Mouse (Mus musculus): ENCODE data around the gene Slc17a4. TPM values are rescaled to one million over a fixed set of nuclear protein-coding genes. Genes with fewer than 3 reads are reported as not detected.

Slc17a4 gene
- polyA plus RNA-seq, 1 experiment, result not detected

GRCm38 (mm10) chr13:23856401-23856800 lies 58.4 kb downstream of the Slc17a4 start:
- Histone ChIP-seq H3K27me3 (ENCODE audit: control insufficient read depth, insufficient read depth, low read length) (no peaks in the 10 kb centered on the region), H3K27ac (ENCODE audit: control insufficient read depth, insufficient read depth, low read depth, low read length) (no peak overlapping the region), H3K4me3 (ENCODE audit: control insufficient read depth, low read depth, low read length) (no peak overlapping the region), H3K4me1 (ENCODE audit: control insufficient read depth, insufficient read depth, low read length) (no peaks in the 10 kb centered on the region), H3K36me3 (ENCODE audit: control insufficient read depth, insufficient read depth, low read length) (no peaks in the 10 kb centered on the region)
- TF ChIP-seq CTCF (IDR thresholded peaks at IDR 0.05; ENCODE audit: control insufficient read depth, insufficient read depth, insufficient replicate concordance, low read depth, low read length), result no peak
- no peak for TF ChIP-seq POLR2A (IDR thresholded peaks at IDR 0.05; ENCODE audit: control insufficient read depth, low read depth, low read length)

GRCm38 (mm10) chr13:23849299-23849698 lies 65.5 kb downstream of the Slc17a4 start:
- TF ChIP-seq CTCF (IDR thresholded peaks at IDR 0.05; ENCODE audit: control insufficient read depth, insufficient read depth, insufficient replicate concordance, low read depth, low read length) (no peak), POLR2A (IDR thresholded peaks at IDR 0.05; ENCODE audit: control insufficient read depth, low read depth, low read length) (no peak)
- Histone ChIP-seq H3K36me3 (ENCODE audit: control insufficient read depth, insufficient read depth, low read length) (no peaks in the 10 kb centered on the region), H3K4me3 (ENCODE audit: control insufficient read depth, low read depth, low read length) (no peak overlapping the region), H3K27me3 (ENCODE audit: control insufficient read depth, insufficient read depth, low read length) (no peaks in the 10 kb centered on the region), H3K27ac (ENCODE audit: control insufficient read depth, insufficient read depth, low read depth, low read length) (no peak overlapping the region), H3K4me1 (ENCODE audit: control insufficient read depth, insufficient read depth, low read length) (no peaks in the 10 kb centered on the region)

Other genes starting within 250 kb of the Slc17a4 start
- gene Hist1h2ac, start 231.1 kb downstream of the Slc17a4 start, polyA plus RNA-seq (2012; rRNA removed), result 0.20 and 0.26 TPM in 2 replicates
- 17.8 and 19.0 TPM in 2 replicates for gene Hist1h2bc, start 230.8 kb downstream of the Slc17a4 start, polyA plus RNA-seq (2012; rRNA removed)
- gene Hist1h1t, start 219.2 kb downstream of the Slc17a4 start, polyA plus RNA-seq (2012; rRNA removed), result 22.2 and 24.8 TPM in 2 replicates
- 20.1 and 20.6 TPM in 2 replicates for gene Hist1h4c, start 216.6 kb downstream of the Slc17a4 start, polyA plus RNA-seq (2012; rRNA removed)
- gene Hfe, start 204.2 kb downstream of the Slc17a4 start, polyA plus RNA-seq (2012; rRNA removed), result 5.2 and 6.1 TPM in 2 replicates
- 5.4 and 6.9 TPM in 2 replicates for gene Hist1h1c, start 176.2 kb downstream of the Slc17a4 start, polyA plus RNA-seq (2012; rRNA removed)
- gene Hist1h3c, start 169.4 kb downstream of the Slc17a4 start, polyA plus RNA-seq (2012; rRNA removed), result 2.3 TPM in 2 replicates
- gene Hist1h2bb, start 168.3 kb downstream of the Slc17a4 start, polyA plus RNA-seq (2012; rRNA removed), result 3.9 and 7.0 TPM in 2 replicates
- gene Hist1h2ab, start 163.9 kb downstream of the Slc17a4 start, polyA plus RNA-seq (2012; rRNA removed), result 4.4 and 6.2 TPM in 2 replicates
- 4.2 and 4.7 TPM in 2 replicates for gene Hist1h3b, start 162.7 kb downstream of the Slc17a4 start, polyA plus RNA-seq (2012; rRNA removed)
- gene Hist1h4b, start 158.0 kb downstream of the Slc17a4 start, polyA plus RNA-seq (2012; rRNA removed), result 2.4 and 2.5 TPM in 2 replicates
- gene Hist1h4a, start 153.8 kb downstream of the Slc17a4 start, polyA plus RNA-seq (2012; rRNA removed), result 83.8 and 94.1 TPM in 2 replicates
- gene Hist1h3a, start 152.6 kb downstream of the Slc17a4 start, polyA plus RNA-seq (2012; rRNA removed), result 29.4 and 33.4 TPM in 2 replicates
- 2.9 and 4.3 TPM in 2 replicates for gene Hist1h1a, start 151.3 kb downstream of the Slc17a4 start, polyA plus RNA-seq (2012; rRNA removed)
- 2.1 and 2.5 TPM in 2 replicates for gene Trim38, start 145.1 kb downstream of the Slc17a4 start, polyA plus RNA-seq (2012; rRNA removed)
- 0.40 and 0.41 TPM in 2 replicates for gene Slc17a2, start 108.0 kb downstream of the Slc17a4 start, polyA plus RNA-seq (2012; rRNA removed)
- gene Slc17a3, start 75.6 kb downstream of the Slc17a4 start, polyA plus RNA-seq (2012; rRNA removed), result 0.10 and 0.21 TPM in 2 replicates
- 0.11 and 0.22 TPM in 2 replicates for gene Slc17a1, start 47.3 kb downstream of the Slc17a4 start, polyA plus RNA-seq (2012; rRNA removed)
- 226 and 228 TPM in 2 replicates for gene Hist1h2ba, start 19.1 kb upstream of the Slc17a4 start, polyA plus RNA-seq (2012; rRNA removed)
- gene Hist1h2aa, start 19.5 kb upstream of the Slc17a4 start, polyA plus RNA-seq (2012; rRNA removed), result 39.5 and 59.1 TPM in 2 replicates
- gene Scgn, start 76.2 kb upstream of the Slc17a4 start, polyA plus RNA-seq (2012; rRNA removed), result 20.1 and 22.4 TPM in 2 replicates

All from testis, adult 2 months (tissue).